Mouse (Mus musculus) cerebellum, adult 2 months (tissue): Measurements from ENCODE around the gene Wwc2.

Source experiments
- CTCF ChIP-seq: fragments of 200-500 bp; IDR thresholded peaks from 2 replicates; pipeline ENCODE4 v1.5.1; 2011; ENCODE audit warnings: low read depth, mild to moderate bottlenecking, control low read depth, low read length, moderate library complexity, borderline replicate concordance; ENCODE audit not compliant: insufficient read depth
- POLR2A ChIP-seq: fragments of 200-500 bp; IDR thresholded peaks from 2 replicates; pipeline ENCODE4 v1.6.1; 2011; ENCODE audit warnings: low read length, control low read depth, borderline replicate concordance; ENCODE audit not compliant: insufficient read depth

DNA sequence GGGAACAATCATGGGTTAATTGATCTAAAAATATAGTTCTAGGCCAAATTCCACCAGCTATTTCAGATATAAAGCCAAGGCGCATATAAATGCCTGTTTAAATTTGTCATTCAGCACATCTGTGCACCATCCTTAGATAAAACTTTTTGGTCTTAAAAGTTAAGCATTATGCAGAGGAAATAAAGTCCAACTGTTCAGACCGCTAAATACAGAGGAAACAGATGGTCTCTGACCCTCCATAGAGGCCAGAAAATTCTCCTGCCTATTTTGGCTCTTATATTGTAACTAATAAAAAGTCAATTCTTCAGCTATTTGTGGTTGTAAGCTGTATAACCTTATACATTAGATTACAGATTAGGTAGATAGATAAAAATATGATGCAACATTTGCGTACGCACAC, 16.1 kb upstream of the Wwc2 start:
- TF ChIP-seq POLR2A (no peak), CTCF (no peak)
